10 mouse cellular contexts compared by ENCODE assay signal in the genomic region with DNA sequence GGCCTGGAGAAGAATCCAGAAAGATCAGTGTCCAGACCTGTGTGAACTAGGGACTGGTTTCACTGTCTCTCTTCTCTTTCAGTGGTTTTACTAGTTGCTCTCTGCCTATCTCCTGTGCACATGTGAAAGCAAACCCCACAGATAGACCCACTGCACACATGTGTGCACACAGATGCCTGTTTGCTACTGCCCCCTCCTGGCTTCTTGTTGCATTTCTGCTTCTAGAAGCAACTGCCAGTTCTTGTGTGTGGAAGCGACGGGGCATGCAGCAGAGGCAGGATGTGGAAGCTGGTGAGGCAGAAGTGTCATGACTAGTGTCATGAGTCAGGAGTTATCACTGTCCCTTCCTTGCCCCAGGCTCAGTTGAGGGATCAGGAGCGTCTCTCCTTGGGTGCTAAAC. TPM values are rescaled to one million over a fixed set of nuclear protein-coding genes. Genes with fewer than 3 reads are reported as not detected.
A peak's percentile ranks its signal among the peaks of the same experiment; 100 is the strongest.
DNase-seq lines count a peak whose midpoint lies in the region; TF ChIP-seq lines count a peak whose summit lies in the region.
"Had no signal": no experiment of that assay in that cellular context is flagged by ENCODE, and none has a peak within 500 bp of the region (broad histone marks: within the 10 kb centered on the region; RNA-seq: fewer than 3 reads in every experiment).

No protein-coding gene starts in this region.

- no peak for TF ChIP-seq POLR2A in bone marrow, adult 2 months (IDR thresholded peaks at IDR 0.05; ENCODE audit: borderline replicate concordance, control insufficient read depth, low read depth, low read length)

- no peaks in the 10 kb centered on the region for H3K9me3 ChIP-seq in limb, embryonic 10.5 days (replicated peaks)

- peaks cover 98% of the 10 kb centered on the region for H3K36me3 ChIP-seq in limb, embryonic 10.5 days

- DNase-seq in adrenal gland, adult 2 months, result peak; percentile 30
- no peak for DNase-seq in adrenal gland, adult 8-10 months
- DNase-seq in left cerebral cortex, postnatal 14 days (ENCODE audit: low spot score in 2 of 2), result peak; percentile 38 to 50
- DNase-seq in left cerebral cortex, postnatal 36 days (ENCODE audit: low spot score in 2 of 2), result no peak
- peak; percentile 38 for DNase-seq in limb, embryonic 10.5 days (ENCODE audit: low spot score)
- DNase-seq in retina, postnatal 1 day, result peak; percentile 68
- no peak for DNase-seq in ovary, postnatal 36 days (ENCODE audit: low spot score)

- no peak overlapping the region for H3K4me3 ChIP-seq in bone marrow, adult 2 months (replicated peaks; ENCODE audit: control insufficient read depth, low read depth, low read length)
- no peak overlapping the region for H3K4me3 ChIP-seq in limb, embryonic 10.5 days

- intact Hi-C loops in left cerebral cortex, postnatal 14 days (cut with DNase I), result no loop called here
- intact Hi-C loops in left cerebral cortex, postnatal 36 days (cut with DNase I), result no loop called here

- peak; percentile 73 for TF ChIP-seq CTCF in bone marrow, adult 2 months (IDR thresholded peaks at IDR 0.05; ENCODE audit: control insufficient read depth, insufficient read depth, low read length)

- no peaks in the 10 kb centered on the region for H3K27me3 ChIP-seq in limb, embryonic 10.5 days (ENCODE audit: low read depth, poor library complexity, severe bottlenecking)

- no peak overlapping the region for H3K27ac ChIP-seq in bone marrow, adult 2 months (ENCODE audit: control insufficient read depth, insufficient read depth, low read depth, low read length, poor library complexity)
- no peak overlapping the region for H3K27ac ChIP-seq in limb, embryonic 10.5 days

- WGBS in bone marrow, adult 2 months, result 29% methylated on average over 3 of the region's 3 CpGs
- 64% methylated on average over 3 of the region's 3 CpGs for WGBS in limb, embryonic 10.5 days

- H3K4me1 ChIP-seq in bone marrow, adult 2 months (ENCODE audit: control insufficient read depth, insufficient read depth, low read length), result peaks cover 4% of the 10 kb centered on the region; the same call in 1 of the 2 replicates
- no peaks in the 10 kb centered on the region for H3K4me1 ChIP-seq in limb, embryonic 10.5 days

RNA-seq across cellular contexts. Expression of a gene that starts 9.6 kb away (rescaled TPM):
- total RNA-seq in adrenal gland, adult 2 months (2021), result 1 to 10 TPM; 3.9 to 8.2 TPM
- 0.51 and 1.1 TPM in 2 replicates for polyA plus RNA-seq in adrenal gland, adult 2 months (2012; rRNA removed)
- total RNA-seq in adrenal gland, adult 8-10 months (2022), result 1 to 10 TPM in 3 of 4 experiments, under 1 TPM in 1; 0.74 to 4.3 (median 2.8) TPM
- not detected for total RNA-seq in left cerebral cortex, postnatal 14 days (2021)
- total RNA-seq in left cerebral cortex, postnatal 36 days (2021), result not detected
- polyA plus RNA-seq in bone marrow, adult 2 months (2011; ENCODE audit: insufficient read depth, insufficient read length, low replicate concordance, missing spikeins), result not detected in 2 replicates
- not detected in 2 replicates for polyA plus RNA-seq in limb, embryonic 10.5 days (2016; fragmentation: Nextera tagmentation; extraction: Ambion mirVana)
- polyA plus RNA-seq: frontal cortex, adult 2 months; lung, embryonic 16.5 days had no signal

RNA-seq across cellular contexts. Expression of a gene that starts 15.9 kb away (rescaled TPM):
- total RNA-seq in adrenal gland, adult 2 months (2021), result 10 to 100 TPM; 11.7 to 12.3 TPM
- 1.8 and 2.2 TPM in 2 replicates for polyA plus RNA-seq in adrenal gland, adult 2 months (2012; rRNA removed)
- total RNA-seq in adrenal gland, adult 8-10 months (2022), result 10 to 100 TPM in 1 of 4 experiments, 1 to 10 TPM in 3; 6.4 to 14.0 (median 8.7) TPM
- not detected for total RNA-seq in left cerebral cortex, postnatal 14 days (2021)
- total RNA-seq in left cerebral cortex, postnatal 36 days (2021), result not detected
- polyA plus RNA-seq in bone marrow, adult 2 months (2011; ENCODE audit: insufficient read depth, insufficient read length, low replicate concordance, missing spikeins), result not detected in 2 replicates
- polyA plus RNA-seq in limb, embryonic 10.5 days (2016; fragmentation: Nextera tagmentation; extraction: Ambion mirVana), result not detected in 2 replicates
- polyA plus RNA-seq: frontal cortex, adult 2 months; lung, embryonic 16.5 days had no signal

RNA-seq across cellular contexts. Expression of a gene that starts 27.5 kb away (rescaled TPM):
- 10 to 100 TPM; 38.2 to 61.8 TPM for total RNA-seq in adrenal gland, adult 2 months (2021)
- 13.8 and 18.0 TPM in 2 replicates for polyA plus RNA-seq in adrenal gland, adult 2 months (2012; rRNA removed)
- 10 to 100 TPM; 18.5 to 49.4 (median 27.4) TPM for total RNA-seq in adrenal gland, adult 8-10 months (2022)
- not detected for total RNA-seq in left cerebral cortex, postnatal 14 days (2021)
- total RNA-seq in left cerebral cortex, postnatal 36 days (2021), result not detected
- 13.2 and 43.2 TPM in 2 replicates for polyA plus RNA-seq in bone marrow, adult 2 months (2011; ENCODE audit: insufficient read depth, insufficient read length, low replicate concordance, missing spikeins)
- polyA plus RNA-seq in limb, embryonic 10.5 days (2016; fragmentation: Nextera tagmentation; extraction: Ambion mirVana), result not detected in 2 replicates
- polyA plus RNA-seq: lung, embryonic 16.5 days had no signal

RNA-seq across cellular contexts. Expression of a gene that starts 31.3 kb away (rescaled TPM):
- 1 to 10 TPM; 3.9 to 4.7 TPM for total RNA-seq in adrenal gland, adult 2 months (2021)
- polyA plus RNA-seq in adrenal gland, adult 2 months (2012; rRNA removed), result 5.1 and 5.6 TPM in 2 replicates
- total RNA-seq in adrenal gland, adult 8-10 months (2022), result 1 to 10 TPM; 4.4 to 9.9 (median 7.0) TPM
- 1 to 10 TPM; 3.9 to 4.0 TPM for total RNA-seq in left cerebral cortex, postnatal 14 days (2021)
- total RNA-seq in left cerebral cortex, postnatal 36 days (2021), result 1 to 10 TPM; 2.5 to 4.4 TPM
- polyA plus RNA-seq in bone marrow, adult 2 months (2011; ENCODE audit: insufficient read depth, insufficient read length, low replicate concordance, missing spikeins), result 34.5 and 61.0 TPM in 2 replicates
- 12.3 and 17.2 TPM in 2 replicates for polyA plus RNA-seq in limb, embryonic 10.5 days (2016; fragmentation: Nextera tagmentation; extraction: Ambion mirVana)

Comparison
In these comparisons a context has a peak if more than half of its experiments do, and no peak if none do; other contexts are left out.
1. DNase-seq: peak in adrenal gland, adult 2 months (single experiment), left cerebral cortex, postnatal 14 days (2 of 2), limb, embryonic 10.5 days (single experiment) and retina, postnatal 1 day (single experiment); none in adrenal gland, adult 8-10 months (single experiment), left cerebral cortex, postnatal 36 days (0 of 2) and ovary, postnatal 36 days (single experiment).
2. RNA of a gene that starts 15.9 kb away (total RNA-seq): 11.7 to 12.3 TPM in adrenal gland, adult 2 months and 6.4 to 14.0 TPM in adrenal gland, adult 8-10 months; not detected in left cerebral cortex, postnatal 14 days and not detected in left cerebral cortex, postnatal 36 days; every median in the first group is over 4 times any median in the second.
3. RNA of a gene that starts 27.5 kb away (total RNA-seq): 38.2 to 61.8 TPM in adrenal gland, adult 2 months and 18.5 to 49.4 TPM in adrenal gland, adult 8-10 months; not detected in left cerebral cortex, postnatal 14 days and not detected in left cerebral cortex, postnatal 36 days; every median in the first group is over 10 times any median in the second.